Mouse (Mus musculus) C2C12 (cell line): ENCODE measurements around the gene Vmn1r21. TPM values are rescaled to one million over a fixed set of nuclear protein-coding genes. Genes with fewer than 3 reads are reported as not detected.

Experiments used
- H3K27me3 ChIP-seq: one replicate; pipeline ENCODE4 v1.6.1; 2011; ENCODE audit not compliant: control insufficient read depth, insufficient read depth, insufficient read length
- H3K36me3 ChIP-seq: one replicate; pipeline ENCODE4 v1.6.1; 2011; ENCODE audit not compliant: control insufficient read depth, insufficient read depth
- H3K4me3 ChIP-seq: one replicate; pipeline ENCODE4 v1.5.1; 2011; ENCODE audit warnings: mild to moderate bottlenecking, control low read depth; ENCODE audit not compliant: poor library complexity, insufficient read depth, severe bottlenecking
- H3K79me2 ChIP-seq: one replicate; pipeline ENCODE4 v1.6.1; 2011; ENCODE audit not compliant: control insufficient read depth, insufficient read depth
- H3K79me3 ChIP-seq: one replicate; pipeline ENCODE4 v1.6.1; 2011; ENCODE audit warnings: low read depth, control low read depth
- H3ac ChIP-seq: one replicate; pipeline ENCODE3; 2011; ENCODE audit warnings: low read depth; ENCODE audit not compliant: control insufficient read depth, insufficient read length
- CEBPB ChIP-seq: IDR thresholded peaks from one replicate; pipeline ENCODE4 v1.6.1; 2011; ENCODE audit warnings: low read depth, mild to moderate bottlenecking, control low read depth, moderate library complexity
- CTCF ChIP-seq: IDR thresholded peaks from one replicate; pipeline ENCODE4 v1.5.1; 2011; ENCODE audit not compliant: control insufficient read depth, insufficient read depth, insufficient read length
- FOSL1 ChIP-seq: IDR thresholded peaks from one replicate; pipeline ENCODE4 v1.8.0; 2011; ENCODE audit warnings: mild to moderate bottlenecking, low read length; ENCODE audit not compliant: poor library complexity, insufficient read depth, severe bottlenecking
- MAX ChIP-seq: IDR thresholded peaks from one replicate; pipeline ENCODE4 v1.6.1; 2011; ENCODE audit warnings: mild to moderate bottlenecking, control low read depth
- MYOD1 ChIP-seq: IDR thresholded peaks from one replicate; pipeline ENCODE4 v1.6.1; 2011; ENCODE audit warnings: low read depth; ENCODE audit not compliant: control insufficient read depth, insufficient read length
- MYOG ChIP-seq: IDR thresholded peaks from one replicate; pipeline ENCODE4 v1.6.1; 2011; ENCODE audit not compliant: control insufficient read depth, insufficient read length; ENCODE audit errors: extremely low read depth
- USF1 ChIP-seq: IDR thresholded peaks from one replicate; pipeline ENCODE4 v1.6.1; 2011; ENCODE audit warnings: low read depth, mild to moderate bottlenecking, control low read depth, moderate library complexity
- polyA plus RNA-seq: library from polyadenylated mRNA; unstranded; fragments of >200 nt; fragmentation: generic; extraction: Trizol; gene quantifications from one replicate; pipeline ENCODE4 v1.2.1, GENCODE M21; 2012; ENCODE audit warnings: missing spikeins

Gene Vmn1r21
- polyA plus RNA-seq, 1 experiment = not detected

DNA sequence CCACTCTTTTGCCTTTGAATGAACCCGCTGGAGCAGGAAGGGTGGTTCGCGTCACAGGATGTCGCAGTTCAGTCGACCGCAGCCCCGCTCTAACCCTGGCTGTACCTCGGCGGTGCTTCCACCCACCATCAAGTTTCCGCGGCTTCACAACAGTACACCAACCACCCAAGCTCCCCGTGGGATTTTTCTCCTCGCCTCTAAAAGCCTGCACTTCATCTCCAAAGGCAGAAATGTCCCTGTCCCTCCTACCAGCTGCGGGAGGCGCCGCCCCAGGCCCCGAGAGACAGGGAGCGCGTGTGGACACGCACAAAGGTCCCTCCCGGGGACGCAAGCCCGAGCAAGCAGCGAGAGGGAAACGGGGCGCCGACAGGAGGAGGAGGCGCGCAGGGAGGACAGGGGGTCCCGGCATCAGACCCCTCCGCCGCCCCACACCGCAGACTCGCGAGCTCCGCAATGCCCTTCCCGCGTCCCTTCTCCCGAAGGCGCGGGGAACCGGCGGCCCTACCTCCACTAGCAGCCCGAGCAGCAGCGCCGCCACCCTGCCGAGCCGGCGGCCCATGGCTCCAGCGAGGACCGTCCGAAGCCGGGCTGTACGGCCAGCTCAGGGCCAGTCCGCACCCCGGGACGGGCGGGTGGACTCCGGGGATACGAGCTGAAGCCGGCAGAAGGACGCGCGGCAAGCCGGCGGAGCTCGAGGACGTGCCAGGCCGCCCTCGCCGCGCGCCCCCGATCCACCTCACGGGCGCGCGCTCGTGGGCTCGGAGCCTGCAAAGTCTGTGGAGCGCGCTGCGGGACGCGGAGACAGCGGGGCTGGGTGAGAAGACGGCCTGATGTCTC, 25.5 kb downstream of the Vmn1r21 start, which contains the start of gene Vopp1:
Vopp1 (minus strand) TSS at position 738 of the 837 bp plus-strand sequence.
- H3K27me3 ChIP-seq = no peaks in the 10 kb centered on the region
- peak within 1 kb of the TSS; percentile 81 for H3ac ChIP-seq
- peaks cover 23% of the 10 kb centered on the region for H3K79me2 ChIP-seq
- H3K36me3 ChIP-seq = no peaks in the 10 kb centered on the region
- peaks cover 17% of the 10 kb centered on the region for H3K79me3 ChIP-seq
- peak within 1 kb of the TSS; percentile 69 for H3K4me3 ChIP-seq
- TF ChIP-seq CTCF = no peak
- TF ChIP-seq USF1 = no peak
- no peak for TF ChIP-seq MYOD1
- TF ChIP-seq MAX = no peak
- TF ChIP-seq MYOG = no peak
- TF ChIP-seq CEBPB = no peak
- no peak for TF ChIP-seq FOSL1

DNA sequence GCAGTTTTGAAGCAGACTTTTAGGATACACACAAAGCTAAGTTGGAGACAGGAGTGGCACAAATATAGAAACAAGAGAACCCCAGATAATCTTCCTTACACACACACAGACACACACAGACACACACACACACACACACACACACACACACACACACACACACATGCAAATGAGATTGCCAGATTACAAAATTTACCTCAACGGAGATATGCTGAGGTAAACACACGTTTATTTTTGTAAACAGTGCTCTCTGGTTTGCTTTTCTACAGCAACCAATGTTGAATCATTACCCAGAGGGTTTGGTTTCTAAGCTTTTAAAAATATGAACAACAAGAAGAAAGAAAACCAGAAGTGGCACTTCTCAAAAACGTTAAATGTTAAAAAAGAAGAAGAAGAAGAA, 26.7 kb downstream of the Vmn1r21 start:
- H3K36me3 ChIP-seq = no peaks in the 10 kb centered on the region
- no peak overlapping the region for H3K4me3 ChIP-seq

DNA sequence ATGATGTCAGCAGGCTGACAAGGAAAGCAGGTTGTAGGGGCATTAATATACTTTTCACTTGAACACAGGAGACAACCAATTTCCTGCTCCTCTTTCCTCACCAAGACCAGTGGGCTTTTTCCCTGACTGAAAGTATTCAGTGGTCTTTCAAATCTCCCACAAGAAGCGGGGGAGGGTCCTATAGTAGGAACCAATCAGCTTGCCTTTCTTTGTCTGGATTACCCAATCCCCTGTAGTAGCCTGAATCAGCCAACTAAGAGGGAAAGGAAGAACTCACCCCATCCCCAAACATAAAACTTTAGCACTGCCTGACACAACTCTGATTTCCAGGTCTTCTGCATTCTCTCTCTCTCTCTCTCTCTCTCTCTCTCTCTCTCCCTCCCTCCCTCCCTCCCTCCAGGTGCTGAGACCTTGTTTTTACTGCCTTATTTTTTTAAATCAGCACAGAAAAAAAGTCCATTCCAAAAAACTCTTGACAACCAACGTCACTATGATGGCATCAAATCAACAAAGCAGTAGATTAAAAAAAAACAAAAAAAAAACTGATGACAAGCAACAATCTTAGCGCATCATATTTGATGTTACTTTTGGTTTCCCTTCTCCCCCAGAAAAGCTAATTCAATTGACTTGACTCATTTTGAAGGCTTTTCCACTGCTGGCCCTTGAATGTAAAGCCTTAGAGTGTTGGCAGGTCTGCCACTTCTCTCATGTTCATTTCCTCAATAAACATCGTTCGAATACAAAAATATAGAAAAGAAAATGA, 27.3 kb downstream of the Vmn1r21 start:
- peaks cover 20% of the 10 kb centered on the region for H3K79me3 ChIP-seq
- H3ac ChIP-seq = no peak overlapping the region
- TF ChIP-seq USF1 = no peak
- TF ChIP-seq MYOD1 = no peak
- no peak for TF ChIP-seq CEBPB
- TF ChIP-seq CTCF = no peak
- TF ChIP-seq MYOG = no peak
- TF ChIP-seq FOSL1 = no peak
- TF ChIP-seq MAX = no peak
- H3K79me2 ChIP-seq = peaks cover 23% of the 10 kb centered on the region
- no peaks in the 10 kb centered on the region for H3K36me3 ChIP-seq
- H3K27me3 ChIP-seq = no peaks in the 10 kb centered on the region
- H3K4me3 ChIP-seq = no peak overlapping the region

More for the DNA sequence above, 26.7 kb downstream of the Vmn1r21 start:
- H3K27me3 ChIP-seq = no peaks in the 10 kb centered on the region
- TF ChIP-seq MYOD1 = no peak
- no peak for TF ChIP-seq FOSL1
- no peak for TF ChIP-seq CEBPB
- TF ChIP-seq MAX = no peak
- TF ChIP-seq CTCF = no peak
- no peak for TF ChIP-seq MYOG
- no peak for TF ChIP-seq USF1
- H3ac ChIP-seq = no peak overlapping the region
- H3K79me2 ChIP-seq = peaks cover 23% of the 10 kb centered on the region
- H3K79me3 ChIP-seq = peaks cover 18% of the 10 kb centered on the region

DNA sequence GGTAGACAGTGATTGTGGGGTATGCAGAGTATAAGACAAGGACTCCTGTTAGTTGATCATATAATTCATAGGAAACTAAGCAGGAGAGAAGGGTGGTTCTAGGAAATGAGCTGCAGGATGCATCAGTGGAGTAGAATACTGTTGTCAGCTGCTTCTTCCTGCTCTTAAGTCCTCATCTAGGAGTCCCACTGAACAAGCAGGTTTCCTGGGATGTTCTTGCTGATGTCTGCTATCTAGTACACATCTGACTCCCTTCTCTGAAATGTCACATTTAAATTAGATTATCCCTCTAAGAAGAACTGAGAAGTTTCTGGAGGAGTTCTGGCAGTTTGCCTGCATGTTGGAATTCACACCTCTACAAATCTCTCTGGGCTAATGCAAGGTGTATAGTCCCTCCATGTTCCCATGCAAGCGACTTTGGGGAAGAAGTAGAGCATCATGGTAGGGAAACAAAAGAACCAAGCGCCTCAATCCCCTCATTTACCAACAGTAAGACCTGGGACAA, 35.7 kb downstream of the Vmn1r21 start:
- Histone ChIP-seq H3K4me3 (no peak overlapping the region), H3K79me3 (peaks cover 11% of the 10 kb centered on the region), H3K79me2 (peaks cover 42% of the 10 kb centered on the region), H3ac (no peak overlapping the region), H3K36me3 (no peaks in the 10 kb centered on the region), H3K27me3 (no peaks in the 10 kb centered on the region)
- no peak for TF ChIP-seq MYOD1
- no peak for TF ChIP-seq MYOG
- no peak for TF ChIP-seq USF1
- no peak for TF ChIP-seq CTCF
- no peak for TF ChIP-seq FOSL1
- TF ChIP-seq CEBPB = no peak

DNA sequence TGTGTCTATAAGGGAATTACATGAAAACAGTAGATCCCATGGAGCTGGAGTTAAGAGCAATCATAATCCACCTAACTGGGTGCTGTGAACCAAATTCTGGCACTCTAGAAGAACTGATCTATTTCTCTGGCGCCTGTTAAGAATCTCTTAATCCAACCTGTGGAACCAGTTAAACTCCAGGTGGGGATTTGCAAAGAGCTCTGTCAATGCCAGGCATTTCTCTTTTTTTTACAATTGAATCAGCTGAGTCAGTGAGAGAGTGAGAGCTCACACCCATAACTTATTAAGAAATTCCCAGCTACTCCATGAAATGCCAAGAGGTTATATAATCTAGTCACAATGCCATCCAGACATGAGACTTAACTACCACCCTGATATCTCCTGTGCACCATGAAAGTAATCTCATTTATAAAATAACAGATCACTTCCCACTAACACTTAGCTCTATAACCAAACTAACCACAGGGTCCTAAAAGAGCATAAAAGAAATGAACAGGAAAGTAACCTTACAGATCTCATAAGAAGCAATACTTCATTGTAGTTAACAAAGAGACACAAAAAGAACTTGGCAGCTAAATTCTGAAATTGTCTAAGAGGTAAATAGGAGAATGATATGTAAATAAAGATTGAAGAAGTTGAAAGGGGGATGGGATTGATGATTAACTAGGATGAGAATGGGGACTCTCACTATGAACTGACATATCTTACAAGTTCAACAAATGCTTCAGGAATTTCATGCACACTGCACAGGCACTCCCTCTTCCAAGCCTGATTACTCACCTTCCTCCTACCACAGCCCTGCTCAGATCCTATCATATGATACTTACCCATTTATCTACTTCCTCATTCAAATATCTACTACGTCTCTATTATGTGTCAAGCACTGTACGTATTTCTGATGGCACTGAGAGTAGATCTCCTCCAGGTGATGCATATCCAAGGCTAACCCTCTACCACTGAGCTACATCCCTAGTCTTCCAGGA, 38.1 kb downstream of the Vmn1r21 start:
- Histone ChIP-seq H3K79me3 (peaks cover 6% of the 10 kb centered on the region), H3ac (no peak overlapping the region), H3K79me2 (peaks cover 50% of the 10 kb centered on the region), H3K36me3 (no peaks in the 10 kb centered on the region), H3K4me3 (no peak overlapping the region), H3K27me3 (no peaks in the 10 kb centered on the region)
- TF ChIP-seq USF1 (no peak), MYOD1 (no peak), MYOG (no peak), FOSL1 (no peak)
